ENCODE assay signal across 9 mouse cellular contexts in genomic region chr19:46937173-46937572, GRCm38 (mm10).
A peak's percentile ranks its signal among the peaks of the same experiment; 100 is the strongest.
DNase-seq lines count a peak whose midpoint lies in the region; ATAC-seq and TF ChIP-seq lines count a peak whose summit lies in the region.
"Had no signal": no experiment of that assay in that cellular context is flagged by ENCODE, and none has a peak within 500 bp of the region (broad histone marks: within the 10 kb centered on the region; RNA-seq: fewer than 3 reads in every experiment).

No protein-coding gene starts in this region.

- no peak for TF ChIP-seq POLR2A in olfactory bulb, adult 2 months (IDR thresholded peaks at IDR 0.05; ENCODE audit: insufficient read depth, low read depth, low read length)

- DNase-seq in gastrocnemius, adult 2 months: no peak
- DNase-seq in gastrocnemius, postnatal 25 days: no peak
- no peak for DNase-seq in lung, adult 18-20 months
- DNase-seq in urinary bladder, adult 18-20 months (ENCODE audit: low spot score in 2 of 2): no peak
- no peak for DNase-seq in adrenal gland, postnatal 14 days

- H3K4me2 ChIP-seq in lung, embryonic 16.5 days (ENCODE audit: low read depth, low read length): peak overlapping the region; percentile 4; the same call in 1 of the 2 replicates
- H3K4me2 ChIP-seq in hindbrain, embryonic 15.5 days: no peak overlapping the region
- H3K4me2 ChIP-seq: embryonic facial prominence, embryonic 12.5 days had no signal

- H3K36me3 ChIP-seq in lung, embryonic 16.5 days (ENCODE audit: control insufficient read depth, insufficient read depth, low read length): no peaks in the 10 kb centered on the region
- H3K36me3 ChIP-seq in hindbrain, embryonic 15.5 days: no peaks in the 10 kb centered on the region

- H3K9me3 ChIP-seq in lung, embryonic 16.5 days (ENCODE audit: control insufficient read depth, low read length): no peaks in the 10 kb centered on the region
- H3K9me3 ChIP-seq in hindbrain, embryonic 15.5 days: no peaks in the 10 kb centered on the region
- H3K9me3 ChIP-seq: embryonic facial prominence, embryonic 12.5 days had no signal

- H3K4me3 ChIP-seq in gastrocnemius, adult 2 months: peak overlapping the region; percentile 47
- H3K4me3 ChIP-seq in lung, embryonic 16.5 days (ENCODE audit: low read length): no peak overlapping the region
- H3K4me3 ChIP-seq in hindbrain, embryonic 15.5 days: no peak overlapping the region
- H3K4me3 ChIP-seq in olfactory bulb, adult 2 months (ENCODE audit: insufficient read depth, low read depth, low read length): no peak overlapping the region
- H3K4me3 ChIP-seq: embryonic facial prominence, embryonic 12.5 days had no signal

- WGBS in lung, embryonic 16.5 days: 25% methylated on average over 6 of the region's 6 CpGs
- 48% methylated on average over 6 of the region's 6 CpGs for WGBS in hindbrain, embryonic 15.5 days
- 11% methylated on average over 6 of the region's 6 CpGs for WGBS in olfactory bulb, adult 2 months

- intact Hi-C loops in gastrocnemius, adult 2 months (cut with DNase I): no loop called here

- no peak for TF ChIP-seq CTCF in gastrocnemius, adult 2 months (IDR thresholded peaks at IDR 0.05)
- TF ChIP-seq CTCF in olfactory bulb, adult 2 months (IDR thresholded peaks at IDR 0.05; ENCODE audit: insufficient read depth, low read depth, low read length): no peak

- H3K27me3 ChIP-seq in lung, embryonic 16.5 days (ENCODE audit: control insufficient read depth, insufficient read depth, low read depth, low read length): no peaks in the 10 kb centered on the region
- H3K27me3 ChIP-seq in hindbrain, embryonic 15.5 days: no peaks in the 10 kb centered on the region
- H3K27me3 ChIP-seq: embryonic facial prominence, embryonic 12.5 days had no signal

- H3K27ac ChIP-seq in gastrocnemius, adult 2 months: peak overlapping the region; percentile 74
- peak overlapping the region; percentile 64 for H3K27ac ChIP-seq in lung, embryonic 16.5 days (ENCODE audit: low read length)
- H3K27ac ChIP-seq in hindbrain, embryonic 15.5 days (replicated peaks): peak overlapping the region; percentile 75
- H3K27ac ChIP-seq in olfactory bulb, adult 2 months (ENCODE audit: insufficient read depth, low read depth, low read length): peak overlapping the region; percentile 88
- H3K27ac ChIP-seq: embryonic facial prominence, embryonic 12.5 days had no signal

- peak overlapping the region; percentile 3; the same call in 1 of the 2 replicates for H3K9ac ChIP-seq in lung, embryonic 16.5 days (ENCODE audit: low read length)
- H3K9ac ChIP-seq in hindbrain, embryonic 15.5 days: no peak overlapping the region
- H3K9ac ChIP-seq: embryonic facial prominence, embryonic 12.5 days had no signal

- ATAC-seq in lung, embryonic 16.5 days (ENCODE audit: low read depth): no peak
- ATAC-seq in hindbrain, embryonic 15.5 days (ENCODE audit: low FRiP score, low read depth): no peak

- peaks cover 19% of the 10 kb centered on the region for H3K4me1 ChIP-seq in lung, embryonic 16.5 days (replicated peaks; ENCODE audit: control insufficient read depth, insufficient read depth, low read length)
- peaks cover 9% of the 10 kb centered on the region; the same call in 1 of the 2 replicates for H3K4me1 ChIP-seq in hindbrain, embryonic 15.5 days (replicated peaks)
- H3K4me1 ChIP-seq in olfactory bulb, adult 2 months (ENCODE audit: control insufficient read depth, insufficient read depth, low read length): peaks cover 6% of the 10 kb centered on the region
